Mouse (Mus musculus): ENCODE data around the gene Dennd1c. TPM values are rescaled to one million over a fixed set of nuclear protein-coding genes. Genes with fewer than 3 reads are reported as not detected.

Dennd1c gene
- polyA plus RNA-seq, 1 experiment from 2014 or later = 7.4 TPM

Other genes starting within 250 kb of the Dennd1c start
- gene Rfx2, start 247.5 kb downstream of the Dennd1c start, polyA plus RNA-seq (2015; fragmentation: Nextera tagmentation; extraction: Ambion mirVana) = 2.5 and 3.4 TPM in 2 replicates
- gene Acsbg2, start 204.1 kb downstream of the Dennd1c start, polyA plus RNA-seq (2015; fragmentation: Nextera tagmentation; extraction: Ambion mirVana) = not detected in 2 replicates
- gene 1700061G19Rik, start 203.0 kb downstream of the Dennd1c start, polyA plus RNA-seq (2015; fragmentation: Nextera tagmentation; extraction: Ambion mirVana) = 0.12 and 0.17 TPM in 2 replicates
- 22.6 and 26.2 TPM in 2 replicates for gene Mllt1, start 143.1 kb downstream of the Dennd1c start, polyA plus RNA-seq (2015; fragmentation: Nextera tagmentation; extraction: Ambion mirVana)
- 0.65 and 0.88 TPM in 2 replicates for gene Acer1, start 96.4 kb downstream of the Dennd1c start, polyA plus RNA-seq (2015; fragmentation: Nextera tagmentation; extraction: Ambion mirVana)
- gene Clpp, start 88.2 kb downstream of the Dennd1c start, polyA plus RNA-seq (2015; fragmentation: Nextera tagmentation; extraction: Ambion mirVana) = 157 and 174 TPM in 2 replicates
- 41.7 and 43.7 TPM in 2 replicates for gene Alkbh7, start 81.2 kb downstream of the Dennd1c start, polyA plus RNA-seq (2015; fragmentation: Nextera tagmentation; extraction: Ambion mirVana)
- 0.44 TPM in 1 of 2 replicates, not detected in the other for gene Pspn, start 78.5 kb downstream of the Dennd1c start, polyA plus RNA-seq (2015; fragmentation: Nextera tagmentation; extraction: Ambion mirVana)
- gene Gtf2f1, start 67.2 kb downstream of the Dennd1c start, polyA plus RNA-seq (2015; fragmentation: Nextera tagmentation; extraction: Ambion mirVana) = 57.9 and 60.9 TPM in 2 replicates
- 0.37 and 0.58 TPM in 2 replicates for gene Gm17949, start 67.0 kb downstream of the Dennd1c start, polyA plus RNA-seq (2015; fragmentation: Nextera tagmentation; extraction: Ambion mirVana)
- gene Khsrp, start 47.0 kb downstream of the Dennd1c start, polyA plus RNA-seq (2015; fragmentation: Nextera tagmentation; extraction: Ambion mirVana) = 15.7 and 16.7 TPM in 2 replicates
- not detected in 2 replicates for gene Slc25a41, start 36.9 kb downstream of the Dennd1c start, polyA plus RNA-seq (2015; fragmentation: Nextera tagmentation; extraction: Ambion mirVana)
- gene Crb3, start 19.4 kb downstream of the Dennd1c start, polyA plus RNA-seq (2015; fragmentation: Nextera tagmentation; extraction: Ambion mirVana) = 113 TPM in 2 replicates
- 5.7 and 6.7 TPM in 2 replicates for gene Slc25a23, start 18.7 kb downstream of the Dennd1c start, polyA plus RNA-seq (2015; fragmentation: Nextera tagmentation; extraction: Ambion mirVana)
- 20.3 and 22.6 TPM in 2 replicates for gene Tubb4a, start 9.3 kb upstream of the Dennd1c start, polyA plus RNA-seq (2015; fragmentation: Nextera tagmentation; extraction: Ambion mirVana)
- 6.0 and 6.2 TPM in 2 replicates for gene Tnfsf9, start 26.8 kb upstream of the Dennd1c start, polyA plus RNA-seq (2015; fragmentation: Nextera tagmentation; extraction: Ambion mirVana)
- gene Cd70, start 71.3 kb upstream of the Dennd1c start, polyA plus RNA-seq (2015; fragmentation: Nextera tagmentation; extraction: Ambion mirVana) = not detected in 2 replicates
- gene Tnfsf14, start 115.7 kb upstream of the Dennd1c start, polyA plus RNA-seq (2015; fragmentation: Nextera tagmentation; extraction: Ambion mirVana) = 0.21 and 0.43 TPM in 2 replicates
- 5.0 and 8.2 TPM in 2 replicates for gene C3, start 149.6 kb upstream of the Dennd1c start, polyA plus RNA-seq (2015; fragmentation: Nextera tagmentation; extraction: Ambion mirVana)
- 34.9 and 37.0 TPM in 2 replicates for gene Gpr108, start 169.9 kb upstream of the Dennd1c start, polyA plus RNA-seq (2015; fragmentation: Nextera tagmentation; extraction: Ambion mirVana)
- gene Trip10, start 170.9 kb upstream of the Dennd1c start, polyA plus RNA-seq (2015; fragmentation: Nextera tagmentation; extraction: Ambion mirVana) = 46.9 and 47.4 TPM in 2 replicates
- gene Vav1, start 200.6 kb upstream of the Dennd1c start, polyA plus RNA-seq (2015; fragmentation: Nextera tagmentation; extraction: Ambion mirVana) = 2.4 and 2.8 TPM in 2 replicates